Mouse (Mus musculus): ENCODE measurements at regions not wholly inside any gene's neighbourhood (a gene's known extent, or its start where the extent isn't known, plus 50 kb on each side); places are given as distances from the start of the nearest gene placed in this dataset.

- no peak overlapping the region for H3K27ac ChIP-seq (ENCODE audit: low read length)
- ATAC-seq, result no peak
- 42% methylated on average over 17 of the region's 17 CpGs for WGBS
- H3K4me3 ChIP-seq (ENCODE audit: low read depth, low read length), result no peak overlapping the region
- H3K27me3 ChIP-seq (ENCODE audit: control insufficient read depth, insufficient read depth, low read depth, low read length), result no peaks in the 10 kb centered on the region
- H3K4me2 ChIP-seq (ENCODE audit: low read length), result no peak overlapping the region
- no peaks in the 10 kb centered on the region for H3K36me3 ChIP-seq (ENCODE audit: control insufficient read depth, insufficient read depth, low read length)
- H3K4me1 ChIP-seq (ENCODE audit: control insufficient read depth, insufficient read depth, low read length), result peaks cover 11% of the 10 kb centered on the region
- H3K9ac ChIP-seq (ENCODE audit: low read depth, low read length), result no peak overlapping the region
- H3K9me3 ChIP-seq (replicated peaks; ENCODE audit: control insufficient read depth, low read length, poor library complexity, severe bottlenecking), result no peaks in the 10 kb centered on the region
Measured at GRCm38 (mm10) chr9:61596410-61597108, 224.4 kb downstream of the Tle3 start.

GRCm38 (mm10) chr9:61595170-61595967, 223.2 kb downstream of the Tle3 start:
- Histone ChIP-seq H3K27me3 (ENCODE audit: control insufficient read depth, insufficient read depth, low read depth, low read length) (no peaks in the 10 kb centered on the region), H3K9me3 (replicated peaks; ENCODE audit: control insufficient read depth, low read length, poor library complexity, severe bottlenecking) (no peaks in the 10 kb centered on the region), H3K4me1 (ENCODE audit: control insufficient read depth, insufficient read depth, low read length) (peaks cover 11% of the 10 kb centered on the region), H3K4me2 (ENCODE audit: low read length) (no peak overlapping the region), H3K4me3 (ENCODE audit: low read depth, low read length) (no peak overlapping the region), H3K27ac (ENCODE audit: low read length) (no peak overlapping the region), H3K36me3 (ENCODE audit: control insufficient read depth, insufficient read depth, low read length) (no peaks in the 10 kb centered on the region), H3K9ac (ENCODE audit: low read depth, low read length) (no peak overlapping the region)
- ATAC-seq, result no peak
- 73% methylated on average over 9 of the region's 9 CpGs for WGBS

- H3K9me3 ChIP-seq (replicated peaks; ENCODE audit: control insufficient read depth, low read length, poor library complexity, severe bottlenecking), result no peaks in the 10 kb centered on the region
- no peaks in the 10 kb centered on the region for H3K27me3 ChIP-seq (ENCODE audit: control insufficient read depth, insufficient read depth, low read depth, low read length)
- peak overlapping the region; percentile 40; the same call in 1 of the 2 replicates for H3K27ac ChIP-seq (ENCODE audit: low read length)
- H3K4me2 ChIP-seq (ENCODE audit: low read length), result no peak overlapping the region
- no peaks in the 10 kb centered on the region for H3K36me3 ChIP-seq (ENCODE audit: control insufficient read depth, insufficient read depth, low read length)
- H3K9ac ChIP-seq (ENCODE audit: low read depth, low read length), result no peak overlapping the region
- peak; percentile 66; the same call in 1 of the 2 replicates for ATAC-seq
- WGBS, result 74% methylated on average over 6 of the region's 6 CpGs
- peaks cover 11% of the 10 kb centered on the region for H3K4me1 ChIP-seq (ENCODE audit: control insufficient read depth, insufficient read depth, low read length)
- H3K4me3 ChIP-seq (ENCODE audit: low read depth, low read length), result no peak overlapping the region
Measured at GRCm38 (mm10) chr9:61593991-61594390, 221.8 kb downstream of the Tle3 start.

DNA sequence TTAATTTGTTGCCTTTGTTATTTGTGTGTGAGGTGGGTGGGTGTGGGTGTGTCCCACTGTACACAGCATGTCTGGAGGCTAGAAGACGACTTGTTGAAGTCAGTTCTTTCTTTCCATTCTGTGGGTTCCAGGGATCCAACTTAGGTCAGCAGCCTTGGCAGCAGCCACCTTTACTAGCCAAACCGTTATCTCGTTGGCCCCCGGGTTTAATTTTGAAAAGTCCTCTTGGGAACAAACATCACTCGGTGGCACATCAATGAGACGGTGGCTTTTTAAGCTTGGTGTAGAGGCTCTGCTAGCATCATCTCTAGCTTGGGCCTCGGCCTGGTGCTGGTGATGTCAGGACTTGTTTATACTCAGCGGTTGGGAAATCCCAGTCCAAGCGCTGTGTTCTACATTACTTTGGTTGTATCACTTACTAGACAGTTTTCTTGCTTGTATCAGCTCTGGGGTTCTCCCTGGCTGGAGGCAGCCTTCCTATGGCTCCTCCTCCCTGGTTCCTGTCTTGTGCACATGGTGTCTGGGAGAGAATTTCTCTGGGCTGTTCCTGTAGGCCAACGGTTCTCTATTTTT, 217.6 kb downstream of the Tle3 start:
- no peaks in the 10 kb centered on the region for H3K27me3 ChIP-seq (ENCODE audit: control insufficient read depth, insufficient read depth, low read depth, low read length)
- no peaks in the 10 kb centered on the region for H3K36me3 ChIP-seq (ENCODE audit: control insufficient read depth, insufficient read depth, low read length)
- 90% methylated on average over 10 of the region's 10 CpGs for WGBS
- ATAC-seq, result no peak
- H3K4me1 ChIP-seq (ENCODE audit: control insufficient read depth, insufficient read depth, low read length), result peaks cover 8% of the 10 kb centered on the region; the same call in 1 of the 2 replicates
- H3K9me3 ChIP-seq (replicated peaks; ENCODE audit: control insufficient read depth, low read length, poor library complexity, severe bottlenecking), result no peaks in the 10 kb centered on the region
- no peak overlapping the region for H3K4me3 ChIP-seq (ENCODE audit: low read depth, low read length)
- H3K4me2 ChIP-seq (ENCODE audit: low read length), result no peak overlapping the region
- no peak overlapping the region for H3K27ac ChIP-seq (ENCODE audit: low read length)
- H3K9ac ChIP-seq (ENCODE audit: low read depth, low read length), result no peak overlapping the region

GRCm38 (mm10) chr9:61583281-61584072, 211.3 kb downstream of the Tle3 start:
- Histone ChIP-seq H3K36me3 (ENCODE audit: control insufficient read depth, insufficient read depth, low read length) (no peaks in the 10 kb centered on the region), H3K27ac (ENCODE audit: low read length) (peak overlapping the region; percentile 72), H3K9me3 (replicated peaks; ENCODE audit: control insufficient read depth, low read length, poor library complexity, severe bottlenecking) (no peaks in the 10 kb centered on the region), H3K4me1 (ENCODE audit: control insufficient read depth, insufficient read depth, low read length) (peaks cover 14% of the 10 kb centered on the region), H3K4me2 (ENCODE audit: low read length) (0 out of 2 replicates have a peak overlapping the region, but pooled peaks have one; percentile 5), H3K27me3 (ENCODE audit: control insufficient read depth, insufficient read depth, low read depth, low read length) (no peaks in the 10 kb centered on the region), H3K4me3 (ENCODE audit: low read depth, low read length) (no peak overlapping the region), H3K9ac (ENCODE audit: low read depth, low read length) (no peak overlapping the region)
- WGBS, result 34% methylated on average over 21 of the region's 21 CpGs
- ATAC-seq, result peak; percentile 87

GRCm38 (mm10) chr9:61581046-61581445, 208.9 kb downstream of the Tle3 start:
- Histone ChIP-seq H3K4me3 (ENCODE audit: low read depth, low read length) (no peak overlapping the region), H3K27ac (ENCODE audit: low read length) (no peak overlapping the region), H3K4me2 (ENCODE audit: low read length) (no peak overlapping the region), H3K36me3 (ENCODE audit: control insufficient read depth, insufficient read depth, low read length) (no peaks in the 10 kb centered on the region), H3K9me3 (replicated peaks; ENCODE audit: control insufficient read depth, low read length, poor library complexity, severe bottlenecking) (no peaks in the 10 kb centered on the region), H3K27me3 (ENCODE audit: control insufficient read depth, insufficient read depth, low read depth, low read length) (no peaks in the 10 kb centered on the region), H3K9ac (ENCODE audit: low read depth, low read length) (no peak overlapping the region), H3K4me1 (ENCODE audit: control insufficient read depth, insufficient read depth, low read length) (peaks cover 14% of the 10 kb centered on the region)
- no peak for ATAC-seq
- 91% methylated on average over 6 of the region's 6 CpGs for WGBS

DNA sequence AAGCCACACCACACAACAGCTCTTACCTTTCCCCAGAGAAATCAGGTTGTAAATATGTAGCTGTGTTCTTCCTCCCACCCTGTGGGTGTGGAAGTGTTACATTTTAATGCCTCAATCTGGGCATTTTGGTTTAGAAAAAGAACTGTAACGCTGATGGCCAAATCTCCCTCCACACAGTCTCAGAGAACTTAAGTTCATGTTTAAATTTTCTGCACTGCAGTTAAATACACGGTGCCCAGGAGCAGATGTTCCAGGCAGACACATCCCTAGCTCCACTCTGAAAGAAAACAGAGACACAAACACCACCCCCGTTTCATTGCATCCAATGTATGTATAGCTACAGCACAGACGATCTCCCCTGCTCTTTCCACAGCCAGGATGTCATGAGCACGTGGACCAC, 206.1 kb downstream of the Tle3 start:
- no peaks in the 10 kb centered on the region for H3K36me3 ChIP-seq (ENCODE audit: control insufficient read depth, insufficient read depth, low read length)
- H3K4me1 ChIP-seq (ENCODE audit: control insufficient read depth, insufficient read depth, low read length), result peaks cover 14% of the 10 kb centered on the region
- no peaks in the 10 kb centered on the region for H3K9me3 ChIP-seq (replicated peaks; ENCODE audit: control insufficient read depth, low read length, poor library complexity, severe bottlenecking)
- H3K27me3 ChIP-seq (ENCODE audit: control insufficient read depth, insufficient read depth, low read depth, low read length), result no peaks in the 10 kb centered on the region
- WGBS, result 75% methylated on average over 5 of the region's 5 CpGs
- H3K4me2 ChIP-seq (ENCODE audit: low read length), result no peak overlapping the region
- no peak overlapping the region for H3K27ac ChIP-seq (ENCODE audit: low read length)
- H3K4me3 ChIP-seq (ENCODE audit: low read depth, low read length), result no peak overlapping the region
- no peak for ATAC-seq
- H3K9ac ChIP-seq (ENCODE audit: low read depth, low read length), result no peak overlapping the region

- Histone ChIP-seq H3K4me2 (ENCODE audit: low read length) (peak overlapping the region; percentile 7; the same call in 1 of the 2 replicates), H3K9ac (ENCODE audit: low read depth, low read length) (no peak overlapping the region), H3K27ac (ENCODE audit: low read length) (peak overlapping the region; percentile 62), H3K9me3 (replicated peaks; ENCODE audit: control insufficient read depth, low read length, poor library complexity, severe bottlenecking) (no peaks in the 10 kb centered on the region), H3K36me3 (ENCODE audit: control insufficient read depth, insufficient read depth, low read length) (no peaks in the 10 kb centered on the region), H3K27me3 (ENCODE audit: control insufficient read depth, insufficient read depth, low read depth, low read length) (no peaks in the 10 kb centered on the region), H3K4me3 (ENCODE audit: low read depth, low read length) (no peak overlapping the region), H3K4me1 (ENCODE audit: control insufficient read depth, insufficient read depth, low read length) (peaks cover 14% of the 10 kb centered on the region)
- WGBS, result 8% methylated on average over 21 of the region's 21 CpGs
- ATAC-seq, result peak; percentile 84
Measured at GRCm38 (mm10) chr9:61573634-61574359, 201.6 kb downstream of the Tle3 start.
